7 mouse cellular contexts compared by ENCODE assay signal in genomic region chr10:127165654-127166403, GRCm38 (mm10). TPM values are rescaled to one million over a fixed set of nuclear protein-coding genes. Genes with fewer than 3 reads are reported as not detected.
DNase-seq lines count a peak whose midpoint lies in the region; ATAC-seq and TF ChIP-seq lines count a peak whose summit lies in the region.

No protein-coding gene starts in this region.

- H3K36me3 ChIP-seq in heart, embryonic 11.5 days (ENCODE audit: control insufficient read depth, insufficient read depth, low read length) = no peaks in the 10 kb centered on the region
- no peaks in the 10 kb centered on the region for H3K36me3 ChIP-seq in limb, embryonic 10.5 days
- H3K36me3 ChIP-seq in midbrain, embryonic 12.5 days = no peaks in the 10 kb centered on the region
- peaks cover 7% of the 10 kb centered on the region for H3K36me3 ChIP-seq in splenic B cell, adult 2 months (ENCODE audit: control insufficient read depth, insufficient read depth, low read length, poor library complexity, severe bottlenecking)

- H3K27ac ChIP-seq in cerebellum, adult 2 months (ENCODE audit: insufficient read depth, low read length) = peak overlapping the region; percentile 90
- no peak overlapping the region for H3K27ac ChIP-seq in heart, embryonic 11.5 days (ENCODE audit: low read depth, low read length)
- peak overlapping the region; percentile 83 for H3K27ac ChIP-seq in limb, embryonic 10.5 days
- peak overlapping the region; percentile 69 for H3K27ac ChIP-seq in midbrain, embryonic 12.5 days (replicated peaks)

- WGBS in cerebellum, adult 2 months = under 1% methylated on average over 56 of the region's 56 CpGs
- WGBS in heart, embryonic 11.5 days (ENCODE audit: insufficient replicate concordance) = under 1% methylated on average over 55 of the region's 56 CpGs
- WGBS in limb, embryonic 10.5 days = under 1% methylated on average over 56 of the region's 56 CpGs
- under 1% methylated on average over 56 of the region's 56 CpGs for WGBS in midbrain, embryonic 12.5 days

- H3K9ac ChIP-seq in heart, embryonic 11.5 days (ENCODE audit: low read depth, low read length) = peak overlapping the region; percentile 61; the same call in 1 of the 2 replicates
- H3K9ac ChIP-seq in midbrain, embryonic 12.5 days (replicated peaks) = peak overlapping the region; percentile 81

- no peaks in the 10 kb centered on the region for H3K27me3 ChIP-seq in cerebellum, adult 2 months (ENCODE audit: control insufficient read depth, insufficient read depth, low read length)
- H3K27me3 ChIP-seq in heart, embryonic 11.5 days (ENCODE audit: control insufficient read depth, insufficient read depth, low read length) = peaks cover 72% of the 10 kb centered on the region
- H3K27me3 ChIP-seq in limb, embryonic 10.5 days (ENCODE audit: low read depth, poor library complexity, severe bottlenecking) = peaks cover 84% of the 10 kb centered on the region
- H3K27me3 ChIP-seq in midbrain, embryonic 12.5 days = peaks cover 70% of the 10 kb centered on the region
- no peaks in the 10 kb centered on the region for H3K27me3 ChIP-seq in splenic B cell, adult 2 months (ENCODE audit: control insufficient read depth, insufficient read depth, low read length, poor library complexity, severe bottlenecking)

- TF ChIP-seq POLR2A in cerebellum, adult 2 months (IDR thresholded peaks at IDR 0.05; ENCODE audit: borderline replicate concordance, insufficient read depth, low read length) = no peak

- H3K4me2 ChIP-seq in heart, embryonic 11.5 days = peak overlapping the region; percentile 84
- peak overlapping the region; percentile 99 for H3K4me2 ChIP-seq in midbrain, embryonic 12.5 days (replicated peaks)

- peak overlapping the region; percentile 71 for H3K4me3 ChIP-seq in cerebellum, adult 2 months (replicated peaks; ENCODE audit: insufficient read depth, low read depth, low read length)
- peak overlapping the region; percentile 58 for H3K4me3 ChIP-seq in heart, embryonic 11.5 days (ENCODE audit: low read depth, low read length)
- peak overlapping the region; percentile 70 for H3K4me3 ChIP-seq in limb, embryonic 10.5 days
- H3K4me3 ChIP-seq in midbrain, embryonic 12.5 days = peak overlapping the region; percentile 63

- peak; percentile 83 for DNase-seq in 416B (ENCODE audit: low read depth)
- peak; percentile 70 to 85 for DNase-seq in cerebellum, adult 2 months
- peak; percentile 70 for DNase-seq in limb, embryonic 10.5 days (ENCODE audit: low spot score)
- DNase-seq in splenic B cell, adult 2 months (ENCODE audit: low read depth, low spot score) = peak; percentile 78

- H3K4me1 ChIP-seq in cerebellum, adult 2 months (ENCODE audit: control insufficient read depth, insufficient read depth, low read length) = peaks cover 9% of the 10 kb centered on the region
- H3K4me1 ChIP-seq in heart, embryonic 11.5 days (ENCODE audit: control insufficient read depth, insufficient read depth, low read length) = peaks cover 26% of the 10 kb centered on the region
- peaks cover 44% of the 10 kb centered on the region for H3K4me1 ChIP-seq in limb, embryonic 10.5 days
- H3K4me1 ChIP-seq in midbrain, embryonic 12.5 days = peaks cover 32% of the 10 kb centered on the region

- peak; percentile 37 for ATAC-seq in CD4-positive, CD25-positive, alpha-beta regulatory T cell, adult 4 months
- ATAC-seq in heart, embryonic 11.5 days (replicated peaks; ENCODE audit: insufficient number of reproducible peaks, low FRiP score, low TSS enrichment) = peak; percentile 44; the same call in 1 of the 2 replicates
- peak; percentile 29 for ATAC-seq in midbrain, embryonic 12.5 days (ENCODE audit: low FRiP score, low read depth)

- H3K9me3 ChIP-seq in heart, embryonic 11.5 days (replicated peaks; ENCODE audit: control insufficient read depth, low read length) = no peaks in the 10 kb centered on the region
- H3K9me3 ChIP-seq in limb, embryonic 10.5 days (replicated peaks) = no peaks in the 10 kb centered on the region
- H3K9me3 ChIP-seq in midbrain, embryonic 12.5 days = no peaks in the 10 kb centered on the region

- TF ChIP-seq CTCF in cerebellum, adult 2 months (IDR thresholded peaks at IDR 0.05; ENCODE audit: borderline replicate concordance, insufficient read depth, low read depth, low read length) = no peak

RNA-seq across cellular contexts. Expression of gene B4galnt1, which starts 0.8 kb away (rescaled TPM):
- 100 to 1,000 TPM; 166 to 206 TPM for polyA plus RNA-seq in CD4-positive, CD25-positive, alpha-beta regulatory T cell, adult 4 months (2017; shearing (Covaris generic))
- 81.9 and 83.6 TPM in 2 replicates for polyA plus RNA-seq in cerebellum, adult 2 months (2012; rRNA removed)
- 1.6 and 1.8 TPM in 2 replicates for polyA plus RNA-seq in heart, embryonic 11.5 days (2014; fragmentation: Nextera tagmentation; extraction: Ambion mirVana)
- polyA plus RNA-seq in limb, embryonic 10.5 days (2016; fragmentation: Nextera tagmentation; extraction: Ambion mirVana) = 2.8 and 3.4 TPM in 2 replicates
- 15.2 and 17.7 TPM in 2 replicates for polyA plus RNA-seq in midbrain, embryonic 12.5 days (2016; fragmentation: Nextera tagmentation; extraction: Ambion mirVana)

RNA-seq across cellular contexts. Expression of gene Slc26a10, which starts 14.6 kb away (rescaled TPM):
- 1 to 10 TPM; 2.6 to 2.8 TPM for polyA plus RNA-seq in CD4-positive, CD25-positive, alpha-beta regulatory T cell, adult 4 months (2017; shearing (Covaris generic))
- 3.1 and 3.3 TPM in 2 replicates for polyA plus RNA-seq in cerebellum, adult 2 months (2012; rRNA removed)
- polyA plus RNA-seq in heart, embryonic 11.5 days (2014; fragmentation: Nextera tagmentation; extraction: Ambion mirVana) = 8.4 and 11.8 TPM in 2 replicates
- 3.4 and 4.1 TPM in 2 replicates for polyA plus RNA-seq in limb, embryonic 10.5 days (2016; fragmentation: Nextera tagmentation; extraction: Ambion mirVana)
- polyA plus RNA-seq in midbrain, embryonic 12.5 days (2016; fragmentation: Nextera tagmentation; extraction: Ambion mirVana) = 0.89 and 1.1 TPM in 2 replicates

RNA-seq across cellular contexts. Expression of gene Arhgef25, which starts 24.1 kb away (rescaled TPM):
- under 1 TPM in 1 of 2 experiments, not detected in 1; 0.38 TPM for polyA plus RNA-seq in CD4-positive, CD25-positive, alpha-beta regulatory T cell, adult 4 months (2017; shearing (Covaris generic))
- 105 and 117 TPM in 2 replicates for polyA plus RNA-seq in cerebellum, adult 2 months (2012; rRNA removed)
- 17.9 and 18.0 TPM in 2 replicates for polyA plus RNA-seq in heart, embryonic 11.5 days (2014; fragmentation: Nextera tagmentation; extraction: Ambion mirVana)
- 25.8 and 36.3 TPM in 2 replicates for polyA plus RNA-seq in limb, embryonic 10.5 days (2016; fragmentation: Nextera tagmentation; extraction: Ambion mirVana)
- polyA plus RNA-seq in midbrain, embryonic 12.5 days (2016; fragmentation: Nextera tagmentation; extraction: Ambion mirVana) = 39.6 and 46.1 TPM in 2 replicates

RNA-seq across cellular contexts. Expression of gene Dtx3, which starts 29.7 kb away (rescaled TPM):
- polyA plus RNA-seq in CD4-positive, CD25-positive, alpha-beta regulatory T cell, adult 4 months (2017; shearing (Covaris generic)) = 10 to 100 TPM; 39.4 to 42.2 TPM
- polyA plus RNA-seq in cerebellum, adult 2 months (2012; rRNA removed) = 321 and 339 TPM in 2 replicates
- 82.3 and 83.0 TPM in 2 replicates for polyA plus RNA-seq in heart, embryonic 11.5 days (2014; fragmentation: Nextera tagmentation; extraction: Ambion mirVana)
- 91.4 and 122 TPM in 2 replicates for polyA plus RNA-seq in limb, embryonic 10.5 days (2016; fragmentation: Nextera tagmentation; extraction: Ambion mirVana)
- polyA plus RNA-seq in midbrain, embryonic 12.5 days (2016; fragmentation: Nextera tagmentation; extraction: Ambion mirVana) = 204 and 205 TPM in 2 replicates

RNA-seq across cellular contexts. Expression of gene Os9, which starts 44.9 kb away (rescaled TPM):
- polyA plus RNA-seq in CD4-positive, CD25-positive, alpha-beta regulatory T cell, adult 4 months (2017; shearing (Covaris generic)) = 100 to 1,000 TPM in 1 of 2 experiments, 10 to 100 TPM in 1; 78.1 to 142 TPM
- 98.9 and 100 TPM in 2 replicates for polyA plus RNA-seq in cerebellum, adult 2 months (2012; rRNA removed)
- polyA plus RNA-seq in heart, embryonic 11.5 days (2014; fragmentation: Nextera tagmentation; extraction: Ambion mirVana) = 21.3 and 30.3 TPM in 2 replicates
- polyA plus RNA-seq in limb, embryonic 10.5 days (2016; fragmentation: Nextera tagmentation; extraction: Ambion mirVana) = 41.3 and 49.7 TPM in 2 replicates
- polyA plus RNA-seq in midbrain, embryonic 12.5 days (2016; fragmentation: Nextera tagmentation; extraction: Ambion mirVana) = 112 and 116 TPM in 2 replicates

Comparison
In these comparisons a context has a peak if more than half of its experiments do, and no peak if none do; other contexts are left out.
1. RNA of gene Arhgef25, which starts 24.1 kb away (polyA plus RNA-seq): 105 to 117 TPM in cerebellum, adult 2 months, 39.6 to 46.1 TPM in midbrain, embryonic 12.5 days, 25.8 to 36.3 TPM in limb, embryonic 10.5 days and 17.9 to 18.0 TPM in heart, embryonic 11.5 days; 0.38 TPM in CD4-positive, CD25-positive, alpha-beta regulatory T cell, adult 4 months; every median in the first group is over 10 times any median in the second.
2. Peak in every context shown above with its lines, with median percentiles within 50 percentile points of each other: DNase-seq, ATAC-seq and H3K4me3 ChIP-seq.